Mouse (Mus musculus): Measurements from ENCODE around the gene Otx1. TPM values are rescaled to one million over a fixed set of nuclear protein-coding genes. Genes with fewer than 3 reads are reported as not detected.

Otx1 gene
- polyA plus RNA-seq, 1 experiment = 0.70 TPM

DNA sequence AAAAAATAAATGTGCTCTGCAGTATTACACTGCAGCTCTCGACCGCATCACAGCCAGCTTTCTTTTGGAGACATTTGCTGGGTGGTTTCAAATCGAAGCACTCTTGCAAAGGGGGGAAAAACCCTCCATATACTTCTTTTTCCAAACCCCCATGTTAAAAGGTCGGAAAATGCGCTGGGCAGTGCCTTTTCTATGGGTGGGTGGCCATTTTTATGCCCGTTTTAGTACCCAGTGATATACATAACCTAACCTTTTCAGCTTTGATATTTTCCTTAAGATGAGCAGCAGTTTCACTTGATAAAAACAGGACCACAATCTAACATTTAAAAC is 5.0 kb upstream of the Otx1 start:
- Histone ChIP-seq H3K4me3 (replicated peaks; ENCODE audit: extremely low read depth, low read depth, low read length) (no peak overlapping the region), H3K4me1 (ENCODE audit: control insufficient read depth, insufficient read depth, low read length) (peaks cover 5% of the 10 kb centered on the region; the same call in 1 of the 2 replicates)
- 45% methylated on average over 6 of the region's 6 CpGs for WGBS
- no peak for TF ChIP-seq POLR2A (IDR thresholded peaks at IDR 0.05; ENCODE audit: borderline replicate concordance, extremely low read depth, low read depth, low read length)
- no peak for TF ChIP-seq CTCF (IDR thresholded peaks at IDR 0.05; ENCODE audit: insufficient read depth, low read length)
- no peak for DNase-seq

DNA sequence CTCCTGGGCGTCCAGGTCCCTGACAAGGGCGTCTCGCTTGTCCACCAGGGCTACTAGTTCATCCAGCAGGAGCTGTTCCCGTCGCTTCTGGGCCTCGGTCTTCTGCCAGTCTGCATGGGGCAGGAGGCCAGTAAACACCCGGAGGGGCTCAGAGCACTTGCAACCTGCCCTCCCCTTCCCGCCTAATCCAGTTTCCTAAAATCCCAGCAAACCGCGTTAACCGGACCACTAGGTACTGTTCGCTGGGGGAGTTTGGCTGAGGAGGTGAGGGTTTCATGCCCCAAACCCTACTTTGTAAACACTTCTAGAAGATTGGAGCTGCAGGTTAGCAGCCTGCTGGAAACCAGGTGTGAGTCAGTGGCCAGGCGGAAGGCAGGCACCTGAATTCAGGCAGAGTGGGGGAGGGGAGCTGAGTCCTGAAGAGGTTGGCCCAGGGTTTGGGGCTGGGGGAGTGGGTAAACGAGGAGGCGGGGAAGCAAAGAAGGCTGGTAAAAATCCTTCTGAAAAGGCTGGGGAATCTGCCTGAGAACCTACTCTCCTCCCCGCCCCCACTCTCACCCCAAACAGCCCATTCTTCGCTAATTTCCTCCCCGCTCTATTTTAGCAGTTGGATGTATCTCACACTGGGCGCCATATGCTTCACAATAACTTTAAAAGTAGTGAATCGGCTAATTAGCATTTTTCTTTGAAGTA is 4.5 kb upstream of the Otx1 start:
- DNase-seq = no peak
- 57% methylated on average over 20 of the region's 20 CpGs for WGBS
- Histone ChIP-seq H3K4me3 (replicated peaks; ENCODE audit: extremely low read depth, low read depth, low read length) (no peak overlapping the region), H3K4me1 (ENCODE audit: control insufficient read depth, insufficient read depth, low read length) (peaks cover 9% of the 10 kb centered on the region; the same call in 1 of the 2 replicates)
- TF ChIP-seq POLR2A (IDR thresholded peaks at IDR 0.05; ENCODE audit: borderline replicate concordance, extremely low read depth, low read depth, low read length) (no peak), CTCF (IDR thresholded peaks at IDR 0.05; ENCODE audit: insufficient read depth, low read length) (no peak)

DNA sequence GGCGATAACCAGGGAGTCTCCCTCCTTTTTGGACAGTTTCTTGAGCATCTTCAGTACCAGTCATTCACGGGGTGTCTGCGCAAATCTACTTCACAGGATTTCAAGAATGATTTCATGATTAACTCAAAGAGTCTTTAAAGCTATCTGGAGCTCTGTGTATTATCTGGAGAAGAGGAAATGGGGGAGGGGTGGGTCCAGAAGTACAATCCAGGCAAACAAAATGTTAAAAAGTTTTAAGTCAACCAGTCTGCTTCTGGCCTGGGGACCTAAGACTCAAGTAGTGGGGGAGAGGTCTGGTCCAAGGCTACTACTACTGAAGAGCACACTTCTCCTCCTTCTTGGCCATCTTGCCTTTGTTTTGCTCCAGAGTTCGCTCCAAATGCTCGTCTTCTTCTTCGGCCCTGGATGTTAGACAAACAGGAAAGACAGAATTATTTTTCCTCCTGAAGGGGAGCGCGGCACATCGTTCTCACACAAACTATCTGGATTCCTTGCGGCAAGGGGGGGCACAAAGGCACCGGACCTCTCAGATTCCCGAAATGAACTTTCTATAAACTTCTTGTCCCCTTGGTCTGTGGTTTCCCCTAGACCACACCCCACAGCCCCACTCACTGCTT is 3.9 kb upstream of the Otx1 start:
- no peak overlapping the region for H3K4me3 ChIP-seq (replicated peaks; ENCODE audit: extremely low read depth, low read depth, low read length)
- peaks cover 9% of the 10 kb centered on the region; the same call in 1 of the 2 replicates for H3K4me1 ChIP-seq (ENCODE audit: control insufficient read depth, insufficient read depth, low read length)
- DNase-seq = no peak
- no peak for TF ChIP-seq POLR2A (IDR thresholded peaks at IDR 0.05; ENCODE audit: borderline replicate concordance, extremely low read depth, low read depth, low read length)
- TF ChIP-seq CTCF (IDR thresholded peaks at IDR 0.05; ENCODE audit: insufficient read depth, low read length) = no peak
- whole genome bisulfite sequencing = 82% methylated on average over 12 of the region's 12 CpGs

GRCm38 (mm10) chr11:22005281-22005870 is 2.7 kb upstream of the Otx1 start:
- TF ChIP-seq CTCF (IDR thresholded peaks at IDR 0.05; ENCODE audit: insufficient read depth, low read length) (no peak), POLR2A (IDR thresholded peaks at IDR 0.05; ENCODE audit: borderline replicate concordance, extremely low read depth, low read depth, low read length) (no peak)
- DNase-seq = no peak
- Histone ChIP-seq H3K4me1 (ENCODE audit: control insufficient read depth, insufficient read depth, low read length) (peaks cover 12% of the 10 kb centered on the region), H3K4me3 (replicated peaks; ENCODE audit: extremely low read depth, low read depth, low read length) (no peak overlapping the region)
- 80% methylated on average over 9 of the region's 9 CpGs for WGBS

DNA sequence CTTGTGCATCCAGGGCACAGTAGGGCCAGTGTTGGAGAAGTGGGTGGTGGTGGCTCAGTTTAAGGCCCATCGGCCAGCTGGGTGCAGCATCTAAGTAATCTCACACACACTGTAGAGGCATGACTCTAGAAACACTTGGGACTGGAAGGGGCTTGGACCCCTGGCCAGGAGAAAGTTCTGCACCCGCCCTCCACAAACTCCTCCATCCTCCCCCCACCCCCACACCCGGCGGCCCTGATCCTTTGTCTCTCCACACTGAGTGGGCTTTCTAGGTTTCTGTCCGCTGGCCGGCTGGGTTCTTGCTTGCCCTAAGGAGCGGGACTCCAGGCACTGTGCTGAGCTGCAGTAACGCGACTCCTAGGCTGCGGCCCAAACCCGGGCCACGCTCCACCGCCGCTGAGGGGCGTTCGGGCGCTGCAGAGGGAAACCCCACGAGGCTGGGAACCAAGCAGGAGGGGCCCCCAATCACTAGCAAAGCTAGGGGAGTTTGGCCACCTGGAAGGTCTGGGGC is 1.7 kb upstream of the Otx1 start:
- TF ChIP-seq CTCF (IDR thresholded peaks at IDR 0.05; ENCODE audit: insufficient read depth, low read length) = no peak
- no peak for TF ChIP-seq POLR2A (IDR thresholded peaks at IDR 0.05; ENCODE audit: borderline replicate concordance, extremely low read depth, low read depth, low read length)

GRCm38 (mm10) chr11:22003341-22003981 is 764 bp upstream of the Otx1 start:
- WGBS = 5% methylated on average over 31 of the region's 31 CpGs
- peak; percentile 46 for DNase-seq
- Histone ChIP-seq H3K4me3 (replicated peaks; ENCODE audit: extremely low read depth, low read depth, low read length) (no peak overlapping the region), H3K4me1 (ENCODE audit: control insufficient read depth, insufficient read depth, low read length) (peaks cover 12% of the 10 kb centered on the region)
- no peak for TF ChIP-seq CTCF (IDR thresholded peaks at IDR 0.05; ENCODE audit: insufficient read depth, low read length)
- TF ChIP-seq POLR2A (IDR thresholded peaks at IDR 0.05; ENCODE audit: borderline replicate concordance, extremely low read depth, low read depth, low read length) = no peak

More for the DNA sequence above, 1.7 kb upstream of the Otx1 start:
- H3K4me3 ChIP-seq (replicated peaks; ENCODE audit: extremely low read depth, low read depth, low read length) = no peak overlapping the region
- 31% methylated on average over 18 of the region's 18 CpGs for WGBS
- DNase-seq = peak; percentile 17
- peaks cover 12% of the 10 kb centered on the region for H3K4me1 ChIP-seq (ENCODE audit: control insufficient read depth, insufficient read depth, low read length)

DNA sequence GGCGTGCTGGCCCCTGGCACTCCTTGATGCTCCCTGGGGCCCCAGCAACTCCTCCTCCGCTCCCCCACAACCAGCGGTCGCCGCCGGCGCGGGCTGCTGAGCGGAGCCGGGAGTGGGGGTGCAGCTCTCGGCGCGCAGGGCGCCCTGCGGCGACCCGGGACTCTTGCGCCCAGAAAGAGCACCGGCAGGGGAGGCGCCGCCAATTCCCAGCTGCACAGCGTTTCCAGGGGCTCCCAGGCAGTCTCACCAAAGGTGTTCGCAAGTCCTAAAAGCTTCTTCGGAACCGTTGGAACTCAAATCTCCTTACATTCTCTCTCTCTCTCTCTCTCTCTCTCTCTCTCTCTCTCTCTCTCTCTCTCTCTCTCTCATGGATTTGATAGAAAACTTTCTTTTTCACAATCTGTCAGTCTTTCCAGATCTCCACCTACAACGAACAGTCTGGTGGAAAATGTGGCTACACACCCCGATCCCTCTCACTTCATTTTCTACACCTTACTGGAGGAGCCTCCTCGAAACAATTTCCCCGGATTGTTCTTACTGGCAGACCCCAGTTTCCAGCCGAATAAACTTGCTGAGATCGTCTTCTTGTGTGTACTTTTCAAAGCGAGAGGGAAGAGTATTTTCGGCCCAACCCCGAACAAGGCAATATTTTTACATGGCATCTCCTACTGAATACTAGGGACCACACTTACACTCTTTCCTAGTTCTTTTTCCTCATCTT is 475 bp downstream of the Otx1 start:
- DNase-seq = peak; percentile 52
- peaks cover 12% of the 10 kb centered on the region for H3K4me1 ChIP-seq (ENCODE audit: control insufficient read depth, insufficient read depth, low read length)
- TF ChIP-seq CTCF (IDR thresholded peaks at IDR 0.05; ENCODE audit: insufficient read depth, low read length) = no peak
- no peak for TF ChIP-seq POLR2A (IDR thresholded peaks at IDR 0.05; ENCODE audit: borderline replicate concordance, extremely low read depth, low read depth, low read length)
- H3K4me3 ChIP-seq (replicated peaks; ENCODE audit: extremely low read depth, low read depth, low read length) = no peak overlapping the region
- 2% methylated on average over 32 of the region's 34 CpGs for WGBS

DNA sequence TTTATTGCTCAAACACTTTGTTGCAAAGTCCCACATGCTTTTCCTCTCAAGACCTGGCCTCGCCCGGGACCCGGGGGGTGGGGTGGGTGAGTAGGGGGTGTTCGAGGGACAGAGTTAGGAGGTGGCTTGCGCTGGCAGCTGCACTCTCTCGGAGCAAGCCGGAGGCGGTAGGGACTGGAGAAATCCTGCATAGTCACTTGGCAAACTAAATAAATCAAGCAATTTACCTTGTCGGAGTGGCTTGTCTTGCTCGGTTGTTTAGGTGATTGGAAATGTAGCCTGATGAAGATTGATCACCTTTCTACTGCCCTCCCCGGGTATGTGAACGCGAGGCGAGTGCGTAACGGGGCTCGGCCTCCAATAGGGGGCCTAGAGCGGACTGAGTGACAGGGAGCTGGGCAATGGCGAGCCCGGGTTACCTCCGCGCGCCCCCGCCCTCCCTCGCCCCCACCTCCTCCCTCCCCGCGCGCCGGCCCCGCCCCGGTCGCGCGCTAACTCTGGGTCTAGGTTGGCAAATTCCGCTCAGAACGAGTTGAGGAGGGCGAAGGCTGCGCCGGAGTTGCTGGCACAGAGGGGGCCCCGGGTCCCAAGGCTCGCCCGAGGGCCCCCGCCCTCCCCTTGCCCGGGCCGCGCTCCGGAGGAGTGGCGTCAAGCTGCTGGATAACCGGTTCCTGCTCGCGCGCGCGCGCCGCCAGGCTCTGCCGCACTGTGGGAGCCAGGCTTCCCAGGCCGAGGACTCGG is 1.2 kb downstream of the Otx1 start:
- Histone ChIP-seq H3K4me3 (replicated peaks; ENCODE audit: extremely low read depth, low read depth, low read length) (peak overlapping the region; percentile 14), H3K4me1 (ENCODE audit: control insufficient read depth, insufficient read depth, low read length) (peaks cover 12% of the 10 kb centered on the region)
- TF ChIP-seq CTCF (IDR thresholded peaks at IDR 0.05; ENCODE audit: insufficient read depth, low read length) (no peak), POLR2A (IDR thresholded peaks at IDR 0.05; ENCODE audit: borderline replicate concordance, extremely low read depth, low read depth, low read length) (no peak)
- no peak for DNase-seq
- WGBS = 2% methylated on average over 59 of the region's 59 CpGs
